Mouse (Mus musculus) adipocyte (in vitro differentiated cells): Measurements from ENCODE around the gene Hist1h2be.
"Not testable (repeated sequence)": the region's sequence is repeated elsewhere in the genome, so short reads cannot be mapped to it uniquely, and the experiment has no call there.

Experiments used
- DNase-seq: peaks from one replicate; pipeline ENCODE4 v3.0.0-alpha.2; 2016; ENCODE audit warnings: low spot score

Gene Hist1h2be

GRCm38 (mm10) chr13:23573034-23573897, 47.7 kb downstream of the Hist1h2be start:
- DNase-seq: not testable (repeated sequence)

DNA sequence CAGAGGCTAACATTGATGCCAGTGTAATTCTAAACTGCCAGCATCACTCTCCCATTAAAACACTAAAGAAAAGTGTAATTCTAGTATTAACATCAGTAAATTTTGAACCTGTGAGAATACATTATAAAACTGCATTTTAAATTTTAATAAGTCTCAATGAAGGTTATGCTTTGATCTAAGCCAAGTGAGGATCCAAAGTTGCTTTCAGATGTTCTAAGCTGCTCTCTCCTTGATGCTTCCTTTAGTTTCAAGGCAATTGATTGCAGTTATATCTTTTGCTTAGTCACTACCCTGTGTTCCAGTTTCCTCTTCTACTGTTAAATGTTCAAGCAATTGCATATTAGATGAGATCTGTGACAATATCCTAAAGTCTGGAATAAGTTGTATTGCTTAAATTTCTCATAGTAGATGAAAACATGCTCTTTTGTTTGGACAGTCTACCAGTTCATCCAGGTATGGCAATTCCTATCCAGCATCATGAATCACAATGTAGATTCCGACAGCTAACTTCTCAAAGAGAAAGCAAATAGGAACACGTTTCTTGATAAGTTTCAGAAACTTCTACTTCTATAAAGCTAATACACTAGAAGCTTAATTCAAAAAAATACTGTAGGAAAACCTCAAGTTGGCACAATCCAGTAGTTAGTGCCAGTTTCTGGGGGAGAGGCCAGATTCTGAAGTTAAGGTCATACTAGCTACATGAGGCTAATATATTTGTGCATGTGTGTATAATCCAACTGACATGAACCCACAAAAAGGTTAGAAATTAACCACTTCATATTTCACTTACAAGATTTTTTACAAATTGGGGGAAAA, 48.5 kb downstream of the Hist1h2be start:
- DNase-seq: peak; percentile 44

GRCm38 (mm10) chr13:23571504-23572217, 49.3 kb downstream of the Hist1h2be start:
- DNase-seq: not testable (repeated sequence)

DNA sequence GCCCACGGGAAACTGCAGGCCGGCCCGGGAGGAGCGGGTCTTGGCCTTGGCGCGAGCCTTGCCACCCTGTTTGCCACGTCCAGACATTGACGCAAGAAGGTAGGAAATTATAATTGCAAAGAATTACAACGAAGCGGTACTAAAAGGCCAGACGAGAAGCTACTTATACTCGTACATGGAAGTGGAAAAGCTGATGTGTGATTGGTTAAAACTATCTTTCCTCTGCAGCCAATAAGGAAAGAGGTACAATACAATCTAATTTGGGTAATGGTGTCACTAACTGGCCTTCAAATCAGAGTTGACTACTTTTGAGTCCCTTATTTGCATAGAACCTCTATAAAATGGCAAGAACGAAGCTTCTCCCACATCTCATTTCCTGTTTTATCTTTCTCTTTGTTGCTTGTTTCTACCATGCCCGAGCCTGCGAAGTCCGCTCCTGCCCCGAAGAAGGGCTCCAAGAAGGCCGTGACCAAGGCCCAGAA, 49.9 kb downstream of the Hist1h2be start, which contains the start of the genes Hist1h2ae and Hist1h2bg:
Gene Hist1h2ae, minus strand, starts transcription at position 199 of the 482 bp plus-strand sequence.
Gene Hist1h2bg, plus strand, starts transcription at position 375 of the 482 bp plus-strand sequence.
- DNase-seq: peak; percentile 93

- not testable (repeated sequence) for DNase-seq
Measured at GRCm38 (mm10) chr13:23570261-23571021, 50.5 kb downstream of the Hist1h2be start.

DNA sequence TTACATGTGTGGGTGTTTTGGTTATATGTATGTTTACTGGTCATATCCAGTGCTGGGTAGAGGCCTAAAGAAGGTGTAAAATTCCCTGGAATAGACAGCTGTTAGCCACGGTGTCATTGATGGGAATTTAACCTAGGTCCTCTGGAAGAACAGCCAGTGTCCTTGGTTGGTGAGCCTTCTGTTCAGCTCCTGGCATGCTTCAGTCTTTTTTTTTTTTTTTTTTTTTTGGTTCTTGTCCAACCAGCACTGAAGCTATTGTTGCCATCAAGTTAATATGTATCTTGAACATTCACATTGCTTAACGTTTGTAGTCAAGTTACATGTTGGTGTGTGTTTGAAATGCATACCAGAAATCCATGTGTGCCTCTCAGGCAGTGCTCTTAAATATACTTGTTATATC, 56.4 kb downstream of the Hist1h2be start:
- DNase-seq: no peak

- DNase-seq: peak; percentile 83
Measured at GRCm38 (mm10) chr13:23562699-23563462, 58.0 kb downstream of the Hist1h2be start.

GRCm38 (mm10) chr13:23561883-23562659, 58.9 kb downstream of the Hist1h2be start, which contains the start of gene Hist1h3e:
Hist1h3e (minus strand) TSS chr13:23562369.
- DNase-seq: peak; percentile 98

DNA sequence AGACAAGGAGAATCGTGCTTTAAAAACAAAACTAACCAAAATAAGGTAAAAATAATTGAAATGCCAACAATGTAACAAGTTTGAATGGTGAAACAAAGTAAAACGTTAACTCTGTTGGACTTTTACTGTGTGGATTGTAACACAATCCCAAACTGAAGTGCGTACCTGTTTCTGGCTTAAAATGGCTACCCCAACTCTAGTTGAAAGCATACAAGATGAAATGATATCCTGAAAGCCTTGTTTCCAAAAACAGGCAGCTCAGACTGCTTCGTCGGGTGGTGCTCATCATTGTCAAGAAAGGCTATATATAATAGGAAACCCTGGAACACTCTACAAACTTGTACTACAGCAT, 59.4 kb downstream of the Hist1h2be start:
- not testable (repeated sequence) for DNase-seq

- DNase-seq: not testable (repeated sequence)
Measured at GRCm38 (mm10) chr13:23560699-23561098, 60.2 kb downstream of the Hist1h2be start.

GRCm38 (mm10) chr13:23556906-23557305, 64.0 kb downstream of the Hist1h2be start:
- DNase-seq: no peak

DNA sequence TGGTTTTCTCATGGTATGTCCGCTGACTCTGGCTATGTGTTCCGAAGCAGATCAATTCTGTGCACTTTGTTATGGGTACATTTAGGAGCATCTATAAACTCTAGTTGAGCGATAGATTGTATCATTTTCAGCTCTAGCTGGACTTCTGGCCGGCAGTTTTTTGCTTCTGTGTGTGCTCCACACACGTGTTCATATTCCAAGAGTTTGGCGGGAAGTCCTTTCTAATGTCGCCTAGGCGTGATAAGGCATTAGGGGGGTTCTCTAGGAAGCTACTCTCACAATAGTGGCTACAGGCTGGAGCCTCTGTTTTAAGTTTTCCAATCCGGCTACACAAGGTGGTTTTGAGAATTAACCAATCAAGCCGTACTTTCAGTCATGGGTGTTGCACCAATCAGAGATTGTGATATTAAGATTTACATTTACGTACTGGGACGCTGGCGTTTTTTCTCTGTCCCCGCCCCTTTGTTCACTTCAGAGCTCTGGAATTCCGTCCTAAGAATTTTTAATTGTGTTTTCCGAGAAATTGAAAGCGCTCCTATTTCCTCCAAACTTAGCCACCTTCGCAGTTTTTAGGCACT, 65.0 kb downstream of the Hist1h2be start:
- peak; percentile 79 for DNase-seq

GRCm38 (mm10) chr13:23554925-23555838, 65.7 kb downstream of the Hist1h2be start:
- peak; percentile 90 for DNase-seq

DNA sequence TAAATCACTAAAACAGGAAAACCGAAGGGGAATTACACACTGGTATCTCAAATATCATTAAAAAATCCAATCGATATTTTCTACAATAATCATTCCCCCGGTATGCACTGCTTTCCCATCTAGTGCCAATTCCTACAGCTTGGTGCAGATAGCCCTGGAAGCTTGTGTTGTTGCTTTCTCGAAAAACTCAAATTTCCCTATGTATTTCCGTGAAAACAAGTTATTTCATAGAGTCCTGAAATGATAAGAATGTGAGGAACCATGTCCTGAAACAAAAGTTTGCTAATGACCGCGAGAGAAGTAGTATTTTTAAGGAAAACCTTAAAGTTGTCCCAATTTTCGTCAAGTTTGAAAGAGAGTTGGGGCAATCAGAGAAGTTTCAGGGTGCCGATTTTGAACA, 66.5 kb downstream of the Hist1h2be start:
- no peak for DNase-seq

GRCm38 (mm10) chr13:23552962-23553361, 68.0 kb downstream of the Hist1h2be start, which contains the start of gene Hist1h1d:
Hist1h1d (plus strand) TSS chr13:23553262.
- no peak for DNase-seq

GRCm38 (mm10) chr13:23551931-23552914, 68.7 kb downstream of the Hist1h2be start:
- DNase-seq: no peak
